Mouse (Mus musculus) gastrocnemius, adult 18-20 months (tissue): ENCODE data around the gene Ncmap. TPM values are rescaled to one million over a fixed set of nuclear protein-coding genes. Genes with fewer than 3 reads are reported as not detected.
"Not testable (repeated sequence)": the region's sequence is repeated elsewhere in the genome, so short reads cannot be mapped to it uniquely, and the experiment has no call there.

Experiments
- DNase-seq: peaks from one replicate; pipeline ENCODE4 v3.0.0; 2021; ENCODE audit warnings: low spot score
- total RNA-seq, 2 experiments: library from RNA; stranded (reverse); gene quantifications; 2 replicates each; pipeline ENCODE4 v1.2.3; 2021

The Ncmap gene
- total RNA-seq, 2 experiments from 2014 or later: 1.8 to 2.3 TPM

DNA sequence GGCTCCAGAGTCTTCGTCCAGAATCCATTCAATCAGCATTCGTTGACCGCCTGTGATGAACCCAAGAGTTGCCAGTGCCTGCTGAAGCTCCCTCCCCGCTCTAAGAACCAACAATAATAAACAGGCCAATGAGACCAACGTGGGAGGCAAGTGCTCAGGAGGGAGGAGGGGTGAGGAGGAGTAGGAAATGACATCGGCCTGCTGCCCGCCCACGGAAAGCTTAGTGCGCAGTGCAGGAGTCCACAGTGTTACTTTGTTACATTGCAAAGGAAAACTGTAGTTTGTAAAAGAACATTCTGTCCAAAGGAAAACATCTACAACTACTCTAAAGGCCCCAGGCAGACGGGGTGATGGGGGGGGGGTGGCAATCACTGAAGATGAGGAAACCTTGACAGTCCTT lies 6.0 kb upstream of the Ncmap start:
- no peak for DNase-seq

DNA sequence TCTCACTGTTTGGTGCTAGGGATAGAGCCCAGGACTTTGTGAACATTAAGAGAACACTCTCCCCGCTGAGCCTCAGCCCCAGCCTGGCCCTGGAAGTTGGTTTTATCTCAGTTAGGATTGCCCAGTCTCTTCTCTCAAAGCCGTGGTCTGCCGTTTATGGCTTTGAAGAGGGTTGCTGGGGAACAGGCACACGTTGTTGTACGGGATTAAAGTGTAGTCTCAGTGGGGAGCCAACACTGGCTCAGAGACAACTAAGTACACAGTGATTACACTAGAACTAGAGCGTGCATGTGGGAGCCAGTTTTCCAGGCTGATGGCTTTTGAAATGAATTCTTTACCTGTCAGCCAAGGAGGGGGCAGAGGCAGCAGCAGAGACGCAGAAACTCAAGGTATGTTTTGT lies 3.9 kb upstream of the Ncmap start:
- no peak for DNase-seq

DNA sequence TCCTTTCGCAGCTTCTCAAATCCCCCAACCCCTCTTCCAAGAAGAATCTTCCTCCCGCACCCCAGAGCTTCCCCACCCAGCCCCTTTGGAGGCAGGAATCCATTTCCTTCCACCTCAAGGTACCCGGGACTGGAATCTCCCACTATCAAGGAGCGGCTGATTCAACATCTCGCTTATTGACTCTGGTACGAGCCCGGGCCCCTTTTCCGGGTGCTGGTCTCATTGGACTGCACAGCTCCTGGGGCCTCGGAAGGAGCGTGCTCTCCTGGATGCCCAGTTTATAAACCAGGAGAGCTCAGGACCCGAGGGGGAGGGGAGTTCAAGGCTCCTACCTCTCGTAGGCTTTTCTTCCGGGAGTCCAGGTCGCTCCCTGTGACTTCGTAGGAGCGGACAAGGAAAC lies 476 bp downstream of the Ncmap start:
- no peak for DNase-seq

DNA sequence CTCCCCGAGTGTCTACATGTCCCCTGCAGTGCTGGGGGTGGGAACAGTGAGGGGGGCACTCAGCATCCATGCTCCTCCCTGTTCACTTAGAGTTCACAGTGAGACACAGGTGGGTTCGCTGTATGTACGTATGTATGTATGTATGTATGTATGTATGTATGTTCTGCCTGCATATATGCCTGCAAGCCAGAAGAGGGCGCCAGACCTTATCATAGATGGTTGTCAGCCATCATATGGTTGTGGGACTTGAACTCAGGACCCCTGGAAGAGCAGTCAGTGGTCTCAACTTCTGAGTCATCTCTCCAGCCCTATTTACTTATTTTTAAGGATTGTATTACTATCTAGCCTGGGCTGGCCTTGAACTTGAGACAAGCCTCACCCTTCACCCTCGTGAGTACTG lies 1.7 kb downstream of the Ncmap start:
- DNase-seq: no peak

DNA sequence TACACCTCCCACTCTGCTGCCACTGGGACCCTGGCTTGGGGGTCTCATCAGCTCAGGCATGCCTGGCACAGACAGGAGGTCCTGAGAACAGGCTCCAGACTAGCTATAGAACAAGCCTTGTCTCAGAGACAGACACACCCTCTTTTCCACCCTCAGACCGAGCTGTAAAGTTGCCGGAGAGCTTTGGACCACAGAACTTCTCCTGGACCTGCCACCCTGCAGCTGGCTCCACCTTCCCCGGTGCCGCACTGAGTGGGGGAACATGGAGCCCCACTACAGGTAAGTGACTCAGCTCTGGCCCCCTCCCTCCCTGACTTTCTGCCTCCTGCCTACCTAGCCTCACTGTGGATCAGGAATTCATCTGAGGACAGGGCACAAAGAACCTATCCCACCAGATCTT lies 2.7 kb downstream of the Ncmap start:
- no peak for DNase-seq

DNA sequence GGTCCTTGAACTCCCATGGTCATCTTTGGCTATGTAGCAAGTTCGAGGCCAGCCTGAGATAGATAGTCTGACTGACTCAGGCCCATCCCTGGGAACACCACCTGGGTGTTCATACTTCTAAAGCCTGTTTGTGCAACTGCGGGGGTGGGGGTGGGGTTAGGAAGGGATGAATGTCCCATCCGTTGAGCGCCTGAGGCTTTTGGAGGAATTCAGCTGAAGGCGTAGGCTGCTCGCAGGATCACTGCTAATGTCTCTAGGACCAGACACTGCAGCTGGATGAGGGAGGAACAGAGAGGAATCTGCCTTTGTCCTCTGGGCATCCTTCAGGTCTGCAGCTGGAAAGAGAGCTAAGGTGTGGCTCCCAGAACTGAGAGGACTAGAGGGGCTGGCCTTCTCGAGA lies 3.4 kb downstream of the Ncmap start:
- DNase-seq: no peak

DNA sequence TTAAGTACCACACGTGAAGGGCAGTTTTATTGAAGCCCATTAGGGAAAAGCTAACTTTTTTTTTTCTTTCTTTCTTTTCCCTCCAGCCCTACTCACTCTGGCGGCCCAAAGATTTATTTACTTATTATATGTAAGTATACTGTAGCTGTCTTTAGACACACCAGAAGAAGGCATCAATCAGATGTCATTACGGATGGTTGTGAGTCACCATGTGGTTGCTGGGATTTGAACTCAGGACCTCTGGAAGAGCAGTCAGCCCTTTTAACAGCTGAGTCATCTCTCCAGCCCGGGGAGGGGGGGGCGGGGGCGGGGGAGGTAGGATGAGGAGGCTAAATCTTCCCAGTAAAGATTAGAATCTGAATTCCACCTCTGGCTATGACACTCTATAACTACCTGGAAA lies 4.6 kb downstream of the Ncmap start:
- no peak for DNase-seq

DNA sequence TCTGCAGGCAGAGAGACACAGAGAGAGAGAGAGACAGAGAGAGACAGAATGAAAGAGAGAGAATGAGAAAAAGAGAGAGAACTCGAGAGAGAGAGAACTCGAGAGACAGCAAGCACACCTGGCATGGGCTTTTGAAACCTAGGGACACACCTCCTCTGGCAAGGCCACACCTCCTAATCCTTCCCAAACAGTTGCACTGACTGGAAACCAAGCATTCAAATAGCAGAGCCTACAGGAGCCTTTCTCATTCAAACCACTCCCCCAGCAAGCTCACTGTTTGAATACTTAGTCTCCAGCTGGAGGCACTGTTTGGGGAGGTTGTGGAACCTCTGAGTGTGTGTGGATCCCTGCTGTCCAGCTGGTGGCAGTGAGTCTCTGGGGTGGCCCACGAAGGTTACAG lies 5.2 kb downstream of the Ncmap start:
- DNase-seq: no peak

DNA sequence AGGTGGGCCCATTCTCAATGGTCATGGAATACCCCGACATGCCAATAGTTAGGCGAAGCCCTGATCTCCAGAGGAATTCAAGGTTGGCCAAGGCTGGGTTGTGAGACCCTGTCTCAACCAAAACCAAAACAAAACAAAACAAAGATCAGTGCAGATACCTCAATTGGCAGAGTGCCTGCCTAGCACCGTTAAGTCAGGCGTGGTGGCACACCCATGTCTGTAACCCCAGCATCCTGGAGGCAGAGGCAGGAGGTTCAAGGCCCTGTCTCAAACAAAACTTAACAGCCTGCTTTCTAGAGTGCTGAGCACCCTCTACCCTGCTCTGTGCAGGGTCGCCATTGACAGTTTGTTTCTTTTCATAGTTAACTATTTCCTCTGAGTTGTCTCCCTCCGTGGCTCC lies 7.0 kb downstream of the Ncmap start:
- no peak for DNase-seq

DNA sequence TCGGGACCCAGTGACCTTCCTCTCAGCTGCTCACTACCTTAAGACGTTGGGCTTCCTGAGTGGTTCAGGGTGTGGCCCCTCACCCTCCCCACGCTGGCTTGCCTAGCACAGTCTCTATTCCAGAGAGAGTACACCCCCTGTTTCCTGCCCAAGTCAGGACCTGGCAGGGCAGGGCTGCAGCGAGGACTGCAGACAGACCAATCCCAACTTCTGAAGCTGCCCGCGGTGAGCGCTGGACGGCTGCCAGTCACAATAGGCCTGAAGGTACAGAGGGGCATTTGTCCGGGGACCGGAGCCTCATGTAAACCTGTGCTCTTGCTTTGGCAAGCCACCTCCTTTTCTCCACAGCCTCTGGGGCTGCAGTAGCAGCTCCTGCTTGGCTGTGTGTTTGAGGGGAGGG lies 12.4 kb downstream of the Ncmap start:
- DNase-seq: no peak

DNA sequence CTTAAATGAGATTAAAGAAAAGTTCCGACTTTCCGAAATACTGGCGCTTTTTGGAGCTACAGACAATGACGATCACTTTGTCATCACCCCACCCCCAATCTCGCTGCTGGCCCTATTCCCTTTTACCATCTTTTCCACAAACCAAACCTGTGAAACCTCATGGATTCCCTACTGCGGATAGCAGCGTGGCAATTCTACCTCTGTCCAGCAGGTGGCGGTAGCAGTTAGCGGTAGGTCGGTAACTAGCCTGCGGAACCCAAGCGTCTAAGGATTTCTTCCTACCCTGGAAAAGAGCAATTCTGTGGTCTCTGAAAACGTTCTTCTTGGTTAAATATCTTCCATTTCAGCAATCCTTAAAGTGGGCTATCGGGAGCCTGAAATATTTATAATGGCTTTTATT lies 15.7 kb downstream of the Ncmap start:
- DNase-seq: peak; percentile 55

DNA sequence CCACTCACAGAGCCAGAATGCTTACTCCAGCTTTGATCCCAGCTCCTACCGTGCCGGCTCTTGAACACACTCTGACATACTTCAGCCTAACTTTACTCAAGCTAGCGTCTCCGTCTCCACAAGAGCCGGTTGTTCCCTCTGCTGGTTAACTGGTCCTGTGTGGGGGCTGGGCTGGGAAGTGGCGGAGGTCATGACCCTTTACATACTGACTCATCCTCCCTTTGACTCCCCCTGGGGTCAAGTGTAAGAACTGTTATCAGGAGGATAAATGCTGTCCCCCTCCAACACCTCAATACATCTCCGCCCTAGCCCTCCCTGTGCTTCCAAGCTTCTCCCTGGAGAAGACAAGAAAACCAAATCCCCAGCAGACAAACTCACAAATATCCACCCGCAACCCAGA lies 16.7 kb downstream of the Ncmap start:
- no peak for DNase-seq

DNA sequence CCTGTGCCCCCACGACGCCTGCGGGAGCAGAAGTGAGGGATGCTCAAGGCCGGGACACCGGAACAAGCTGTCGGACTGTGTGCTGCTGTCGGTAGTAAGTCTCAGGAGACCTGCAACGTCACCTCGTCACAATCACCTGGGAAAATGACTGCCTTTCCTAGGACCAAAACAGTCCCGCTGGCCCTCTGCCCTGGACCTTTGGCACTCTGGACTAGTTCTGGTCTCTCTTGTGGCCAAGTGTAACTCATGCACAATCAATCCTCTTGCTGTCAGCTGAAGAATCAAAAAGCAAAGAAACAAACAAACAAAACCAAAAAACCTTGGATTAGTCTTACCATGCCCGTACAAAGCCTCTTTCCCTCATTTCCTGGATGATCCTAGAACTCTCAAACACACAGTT lies 20.8 kb downstream of the Ncmap start:
- DNase-seq: no peak

DNA sequence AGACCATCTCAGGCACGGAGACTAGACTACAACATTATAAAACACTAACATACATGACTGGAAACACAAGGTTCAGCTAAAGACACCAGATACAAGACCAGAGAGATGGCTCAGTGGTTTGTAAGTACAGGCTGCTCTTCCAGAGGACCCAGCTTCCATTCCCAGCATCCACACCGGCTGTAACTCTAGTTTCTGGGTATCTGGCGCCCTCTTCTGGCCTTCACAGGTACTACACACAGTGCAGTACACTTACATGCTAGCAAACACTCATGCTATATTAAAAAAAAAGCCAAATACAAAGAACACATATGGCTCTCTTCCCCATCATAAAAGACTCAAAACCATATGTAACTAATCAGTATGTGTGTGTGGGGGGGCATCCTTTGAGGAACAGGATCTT lies 22.6 kb downstream of the Ncmap start:
- DNase-seq: no peak

DNA sequence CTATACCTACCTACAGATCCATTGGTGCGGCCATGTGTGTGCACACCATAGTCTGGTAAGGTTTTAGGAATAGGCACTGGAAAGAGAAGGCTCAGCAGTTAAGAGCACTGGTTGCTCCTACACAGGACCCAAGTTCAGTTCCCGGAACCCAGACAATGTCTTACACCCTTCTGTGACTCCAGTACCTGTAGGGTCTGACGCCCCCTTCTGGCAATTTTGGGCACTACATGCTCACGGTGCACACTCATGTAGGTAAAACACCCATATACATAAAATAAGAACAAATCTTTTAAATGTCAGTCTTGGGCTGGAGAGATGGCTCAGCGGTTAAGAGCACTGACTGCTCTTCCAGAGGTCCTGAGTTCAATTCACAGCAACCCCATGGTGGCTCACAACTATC lies 24.7 kb downstream of the Ncmap start:
- no peak for DNase-seq

DNA sequence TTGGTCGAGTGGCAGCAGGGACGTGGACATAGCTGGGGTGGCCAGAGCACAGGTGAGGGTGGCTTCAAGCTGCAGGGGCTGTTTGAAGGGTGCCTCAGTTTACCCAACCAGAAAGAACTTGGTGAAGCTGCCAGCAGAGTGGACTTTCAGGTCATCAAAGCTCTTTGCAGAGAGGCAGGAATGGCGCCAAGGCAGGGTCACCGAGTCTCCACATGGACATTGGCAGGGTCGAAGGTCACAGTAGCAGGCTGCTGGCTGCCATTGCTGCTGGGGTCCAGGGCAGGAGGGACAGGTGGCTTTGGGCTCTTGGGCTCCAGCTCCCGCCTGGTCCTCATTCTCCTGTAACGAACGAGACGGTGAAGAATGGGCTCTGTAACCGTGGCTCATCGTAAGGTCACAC lies 27.7 kb downstream of the Ncmap start:
- DNase-seq: no peak

DNA sequence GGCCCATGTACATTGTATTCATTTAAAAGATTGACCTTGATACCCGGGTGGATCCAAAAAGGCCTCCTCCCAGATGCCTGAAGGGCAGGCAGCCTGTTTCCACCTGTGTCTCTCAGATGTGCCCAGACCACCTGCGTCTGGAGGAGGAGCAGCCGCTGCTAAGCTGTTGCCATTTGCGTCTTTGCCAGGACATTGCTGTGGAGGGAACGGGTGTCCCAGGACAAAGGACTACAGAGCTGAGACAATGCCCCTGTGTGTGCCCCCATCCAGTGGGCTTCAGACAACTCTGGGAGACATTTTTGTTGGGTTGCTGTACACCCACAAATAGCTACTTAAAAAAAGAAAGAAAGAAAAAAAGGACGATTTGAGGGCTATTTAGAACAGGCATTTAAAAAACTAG lies 35.2 kb downstream of the Ncmap start:
- DNase-seq: no peak

DNA sequence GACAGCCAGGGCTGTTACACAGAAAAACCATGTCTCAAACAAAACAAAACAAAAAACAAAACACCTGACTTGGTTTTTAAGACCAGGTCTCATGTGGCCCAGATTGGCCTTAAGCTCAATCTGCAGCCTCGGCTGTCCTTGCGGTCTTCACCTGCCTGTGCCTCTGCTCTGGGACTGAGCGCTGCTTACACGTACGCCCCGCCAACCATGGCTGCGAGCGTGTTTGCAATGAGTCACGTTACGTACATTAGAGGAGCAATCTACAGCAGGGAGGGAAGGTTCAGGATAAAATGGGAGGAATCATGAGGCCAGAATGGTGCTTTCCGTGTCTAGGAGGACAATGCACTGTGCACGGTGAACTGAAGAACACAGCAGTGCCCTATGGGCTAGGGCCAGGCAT lies 36.3 kb downstream of the Ncmap start:
- DNase-seq: no peak

DNA sequence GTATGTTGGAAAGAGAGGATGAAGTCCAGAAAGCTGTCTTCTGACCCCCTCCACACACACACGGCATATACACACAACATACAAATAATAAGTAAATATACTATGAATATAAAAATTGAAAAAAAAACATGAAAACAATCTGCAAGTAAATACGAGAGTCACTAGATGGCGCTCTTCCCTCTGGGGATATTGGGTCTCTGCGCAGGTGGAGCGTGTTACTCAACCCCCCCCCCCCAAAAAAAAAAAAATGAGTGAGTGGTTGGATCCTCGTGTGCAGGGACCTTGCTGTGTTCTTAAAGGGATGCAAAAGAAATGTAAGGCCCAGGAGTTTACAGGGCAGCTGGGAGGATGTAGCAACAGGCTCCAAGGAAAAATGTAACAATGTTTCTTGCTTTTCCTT lies 39.3 kb downstream of the Ncmap start:
- peak; percentile 20 for DNase-seq

DNA sequence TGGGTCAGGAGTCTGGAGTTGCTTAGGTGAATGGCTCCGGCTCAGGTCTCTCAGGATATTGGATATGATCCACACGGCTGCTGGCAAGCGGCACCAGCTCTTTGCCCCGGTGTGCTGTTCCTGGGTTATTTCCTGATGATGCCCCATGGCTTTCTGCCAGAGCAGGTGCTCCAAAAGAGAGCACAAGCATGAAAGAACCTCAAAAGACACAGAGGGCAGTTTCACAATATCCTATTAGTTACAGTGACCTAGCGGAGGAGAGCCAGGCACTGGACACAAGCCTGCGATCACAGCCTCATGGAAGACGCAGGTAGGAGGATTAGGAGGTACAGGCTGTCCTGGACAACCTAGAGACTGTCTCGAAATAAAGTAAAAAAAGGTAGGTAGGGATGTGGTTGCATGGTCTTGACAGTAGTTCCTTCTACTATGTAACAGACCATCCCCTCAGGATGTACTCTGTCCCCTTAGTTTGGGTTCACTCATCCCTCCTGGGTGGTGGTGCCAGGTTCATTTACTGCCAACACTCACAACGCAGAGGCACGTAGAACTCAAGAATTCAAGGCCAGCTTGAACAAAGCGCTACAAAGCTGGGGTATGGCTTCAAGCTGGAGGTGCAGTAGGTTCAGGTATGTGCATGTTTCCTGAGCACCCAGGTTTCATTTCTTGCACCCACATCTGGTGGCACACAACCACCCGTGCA lies 40.7 kb downstream of the Ncmap start:
- DNase-seq: no peak

DNA sequence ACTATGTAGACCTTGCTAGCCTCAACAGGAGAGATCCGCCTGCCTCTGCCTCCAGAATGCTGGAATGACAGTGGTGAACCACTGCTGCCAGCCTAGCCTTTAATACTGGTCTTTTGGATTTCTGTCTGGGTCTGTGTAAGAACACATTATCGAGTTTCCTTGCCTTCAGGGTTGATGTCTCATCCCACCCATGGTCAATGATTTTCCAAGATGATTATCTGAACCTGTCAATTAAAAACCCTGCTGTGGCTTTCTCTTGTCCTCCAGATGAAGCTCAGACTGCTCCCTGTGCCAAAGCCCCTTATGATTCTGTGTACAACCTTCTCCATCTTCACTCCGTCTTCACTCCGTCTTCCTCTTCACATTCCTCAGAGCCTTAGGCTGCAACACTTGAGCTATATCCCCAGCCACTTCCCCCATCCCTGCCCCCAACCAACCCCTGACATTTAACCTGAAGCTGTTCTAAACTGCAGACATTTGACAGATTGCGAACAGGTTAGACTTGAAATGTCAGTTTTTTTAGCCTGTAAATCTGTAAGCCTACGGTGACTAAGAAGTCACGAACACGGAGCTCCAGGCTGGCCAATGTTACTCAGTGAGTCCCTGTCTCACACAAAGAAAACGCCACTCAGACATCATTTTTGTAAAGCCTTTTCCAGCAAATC lies 42.0 kb downstream of the Ncmap start:
- DNase-seq: no peak

DNA sequence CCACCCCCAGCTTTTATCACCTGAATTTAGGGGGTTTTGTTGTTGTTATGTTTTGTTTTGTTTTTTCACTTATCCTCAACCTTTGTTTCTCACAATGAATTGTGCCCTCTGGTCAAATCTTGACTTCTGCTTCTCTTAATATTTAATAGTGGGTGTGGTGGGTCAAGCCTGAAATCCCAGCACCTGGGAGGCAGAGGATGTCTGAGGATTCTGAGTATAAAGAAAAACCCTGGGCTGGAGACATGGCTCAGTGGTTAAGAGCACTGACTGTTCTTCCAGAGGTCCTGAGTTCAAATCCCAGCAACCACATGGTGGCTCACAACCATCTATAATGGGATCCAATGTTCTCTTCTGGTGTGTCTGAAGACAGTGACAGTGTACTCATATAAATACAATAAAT lies 43.3 kb downstream of the Ncmap start:
- not testable (repeated sequence) for DNase-seq

DNA sequence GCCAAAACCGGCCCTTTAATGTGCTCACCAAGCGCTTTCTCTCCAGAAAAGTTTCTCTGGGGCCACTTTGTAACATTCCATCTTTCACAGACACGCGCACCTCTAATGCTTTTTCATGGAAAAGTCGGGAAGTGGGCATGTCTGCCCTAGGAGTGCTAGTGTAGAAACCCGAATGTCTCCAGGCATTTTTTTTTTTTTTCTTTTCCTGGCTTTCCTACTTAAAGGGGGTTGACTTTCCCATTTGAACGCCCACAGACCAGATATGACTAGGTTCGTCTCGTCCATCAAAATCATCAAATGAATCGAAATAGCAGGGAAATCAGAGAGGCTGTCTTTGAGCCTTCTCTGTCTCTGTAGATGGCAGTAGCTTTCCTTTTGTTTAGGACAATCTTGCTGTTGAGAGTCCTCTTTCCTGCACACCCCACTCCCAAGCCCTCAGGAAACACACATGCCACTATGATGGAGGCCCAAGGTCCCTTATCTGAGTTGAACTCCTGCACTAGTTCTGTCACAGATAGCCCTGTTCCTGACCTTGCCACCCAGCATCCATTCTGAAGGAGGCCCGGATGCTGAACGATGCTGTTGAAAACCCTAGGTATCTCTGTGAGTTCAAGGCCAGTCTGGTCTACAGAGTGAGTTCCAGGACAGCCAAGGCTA lies 44.1 kb downstream of the Ncmap start:
- no peak for DNase-seq
